Mouse (Mus musculus) embryonic facial prominence, embryonic 11.5 days (tissue): ENCODE measurements around the gene AB124611. TPM values are rescaled to one million over a fixed set of nuclear protein-coding genes. Genes with fewer than 3 reads are reported as not detected.
A peak's percentile ranks its signal among the peaks of the same experiment; 100 is the strongest.
"Not testable (repeated sequence)": the region's sequence is repeated elsewhere in the genome, so short reads cannot be mapped to it uniquely, and the experiment has no call there.

Source experiments
- ATAC-seq: fragments of 200-750 bp; cut with Nextera tagmentation; replicated peaks from 2 replicates; pipeline ENCODE4 v1.8.0; 2017; ENCODE audit warnings: low read depth; ENCODE audit not compliant: insufficient number of reproducible peaks, low FRiP score, low TSS enrichment
- DNase-seq: peaks from one replicate; pipeline ENCODE4 v3.0.0-alpha.2; 2015; ENCODE audit warnings: low spot score
- H3K27ac ChIP-seq: fragments of 300-500 bp; sonication (generic); replicated peaks from 2 replicates; pipeline ENCODE4 v1.5.1; 2014; ENCODE audit warnings: mild to moderate bottlenecking, low read depth, low read length, control low read depth
- H3K27me3 ChIP-seq: fragments of 300-500 bp; sonication (generic); 2 replicates; pipeline ENCODE4 v1.6.1; 2014; ENCODE audit warnings: mild to moderate bottlenecking, low read length, moderate library complexity, mixed read lengths; ENCODE audit not compliant: control insufficient read depth, insufficient read depth
- H3K36me3 ChIP-seq: fragments of 300-500 bp; sonication (generic); replicated peaks from 2 replicates; pipeline ENCODE4 v1.6.1; 2014; ENCODE audit warnings: low read depth, mild to moderate bottlenecking, low read length, moderate library complexity, mixed read lengths; ENCODE audit not compliant: control insufficient read depth, insufficient read depth
- H3K4me1 ChIP-seq: fragments of 300-500 bp; sonication (generic); 2 replicates; pipeline ENCODE4 v1.6.1; 2014; ENCODE audit warnings: low read length, mixed read lengths; ENCODE audit not compliant: control insufficient read depth, insufficient read depth
- H3K4me2 ChIP-seq: fragments of 300-500 bp; sonication (generic); 2 replicates; pipeline ENCODE4 v1.6.1; 2014; ENCODE audit warnings: low read depth, mild to moderate bottlenecking, control low read depth, low read length, moderate library complexity
- H3K4me3 ChIP-seq: fragments of 300-500 bp; sonication (generic); 2 replicates; pipeline ENCODE4 v1.5.1; 2014; ENCODE audit warnings: low read depth, low read length, control low read depth
- H3K9ac ChIP-seq: fragments of 300-500 bp; sonication (generic); replicated peaks from 2 replicates; pipeline ENCODE4 v1.6.1; 2014; ENCODE audit warnings: mild to moderate bottlenecking, control low read depth, low read length
- H3K9me3 ChIP-seq: fragments of 300-500 bp; sonication (generic); replicated peaks from 2 replicates; pipeline ENCODE4 v1.6.1; 2016; ENCODE audit warnings: mild to moderate bottlenecking, low read length, inconsistent platforms, mixed read lengths; ENCODE audit not compliant: control insufficient read depth
- WGBS: fragments of 180-500 bp; shearing (Covaris S2); extraction: QIAGEN DNeasy Blood & Tissue Kit; methylation state at CpG from one replicate; pipeline ENCODE4 v1.1.7; 2014; 5-methylcytosine and 5-hydroxymethylcytosine counted together
- polyA plus RNA-seq: library from polyadenylated mRNA; unstranded; fragments of >200 nt; fragmentation: Nextera tagmentation; extraction: Ambion mirVana; gene quantifications from 2 replicates; pipeline ENCODE4 v1.2.1, GENCODE M21; 2014

AB124611 gene
- polyA plus RNA-seq, 1 experiment from 2014 or later: 1.00 TPM

- no peak overlapping the region for H3K27ac ChIP-seq
- ATAC-seq: no peak
- H3K4me3 ChIP-seq: no peak overlapping the region
- no peak for DNase-seq
- no peaks in the 10 kb centered on the region for H3K9me3 ChIP-seq
- no peaks in the 10 kb centered on the region for H3K27me3 ChIP-seq
- no peak overlapping the region for H3K4me2 ChIP-seq
- peaks cover 14% of the 10 kb centered on the region for H3K36me3 ChIP-seq
- 90% methylated on average over 6 of the region's 6 CpGs for WGBS
- no peaks in the 10 kb centered on the region; the same call in 1 of the 2 replicates for H3K4me1 ChIP-seq
- no peak overlapping the region for H3K9ac ChIP-seq
Observed at GRCm38 (mm10) chr9:21591127-21591830, 65.3 kb downstream of the AB124611 start.

- no peak; the same call in 1 of the 2 replicates for ATAC-seq
- Histone ChIP-seq H3K9me3 (no peaks in the 10 kb centered on the region), H3K9ac (peak overlapping the region; percentile 90), H3K27me3 (no peaks in the 10 kb centered on the region), H3K4me3 (peak overlapping the region; percentile 84), H3K27ac (peak overlapping the region; percentile 47; the same call in 1 of the 2 replicates), H3K4me2 (peak overlapping the region; percentile 73), H3K4me1 (no peaks in the 10 kb centered on the region; the same call in 1 of the 2 replicates), H3K36me3 (peaks cover 14% of the 10 kb centered on the region)
- 24% methylated on average over 17 of the region's 17 CpGs for WGBS
- DNase-seq: no peak
Observed at GRCm38 (mm10) chr9:21591831-21592702, 66.1 kb downstream of the AB124611 start.

- no peaks in the 10 kb centered on the region for H3K9me3 ChIP-seq
- H3K36me3 ChIP-seq: peaks cover 10% of the 10 kb centered on the region
- DNase-seq (peak; percentile 98), ATAC-seq (peak; percentile 89)
- peak within 1 kb of the TSS; percentile 94 for H3K4me2 ChIP-seq
- no peaks in the 10 kb centered on the region; the same call in 1 of the 2 replicates for H3K4me1 ChIP-seq
- H3K4me3 ChIP-seq: peak within 1 kb of the TSS; percentile 84
- under 1% methylated on average over 30 of the region's 30 CpGs for WGBS
- peak within 1 kb of the TSS; percentile 90 for H3K9ac ChIP-seq
- no peaks in the 10 kb centered on the region for H3K27me3 ChIP-seq
- peak within 1 kb of the TSS; percentile 47 for H3K27ac ChIP-seq
Observed at GRCm38 (mm10) chr9:21592703-21593121, 66.7 kb downstream of the AB124611 start, which contains the start of the genes Timm29 and Yipf2. Gene Timm29 (plus strand): TSS chr9:21592722. Gene Yipf2 (minus strand): TSS chr9:21592828.

- Histone ChIP-seq H3K9ac (peak overlapping the region; percentile 90), H3K4me1 (no peaks in the 10 kb centered on the region; the same call in 1 of the 2 replicates), H3K4me3 (peak overlapping the region; percentile 84), H3K4me2 (peak overlapping the region; percentile 94), H3K27me3 (no peaks in the 10 kb centered on the region), H3K9me3 (no peaks in the 10 kb centered on the region), H3K27ac (peak overlapping the region; percentile 29), H3K36me3 (peaks cover 7% of the 10 kb centered on the region)
- peak; percentile 18 for DNase-seq
- WGBS: 2% methylated on average over 65 of the region's 69 CpGs
- no peak; the same call in 1 of the 2 replicates for ATAC-seq
Observed at GRCm38 (mm10) chr9:21593122-21593721, 67.2 kb downstream of the AB124611 start.

GRCm38 (mm10) chr9:21594350-21594749 is 68.4 kb downstream of the AB124611 start:
- not testable (repeated sequence) for DNase-seq, ATAC-seq, H3K27me3 ChIP-seq, H3K4me1 ChIP-seq, H3K9ac ChIP-seq, H3K4me2 ChIP-seq, H3K36me3 ChIP-seq, H3K9me3 ChIP-seq, H3K4me3 ChIP-seq, H3K27ac ChIP-seq
- WGBS: 83% methylated on average over 8 of the region's 8 CpGs

GRCm38 (mm10) chr9:21594838-21595237 is 68.9 kb downstream of the AB124611 start:
- H3K36me3 ChIP-seq: peaks cover 2% of the 10 kb centered on the region
- H3K9ac ChIP-seq: no peak overlapping the region
- H3K27ac ChIP-seq: no peak overlapping the region
- H3K27me3 ChIP-seq: no peaks in the 10 kb centered on the region
- DNase-seq: no peak
- H3K4me1 ChIP-seq: no peaks in the 10 kb centered on the region; the same call in 1 of the 2 replicates
- no peaks in the 10 kb centered on the region for H3K9me3 ChIP-seq
- WGBS: 84% methylated on average over 2 of the region's 2 CpGs
- no peak overlapping the region for H3K4me2 ChIP-seq
- no peak for ATAC-seq
- H3K4me3 ChIP-seq: no peak overlapping the region
